Mouse (Mus musculus) neutrophil, adult 5-6 weeks (primary cell): Measurements from ENCODE around the gene Piwil1. TPM values are rescaled to one million over a fixed set of nuclear protein-coding genes. Genes with fewer than 3 reads are reported as not detected.

Experiments used
- ATAC-seq: fragments of 151-379, 151-347 bp; 2 replicates; pipeline ENCODE4 v1.8.0; 2017; ENCODE audit warnings: mild to moderate bottlenecking, moderate TSS enrichment; ENCODE audit not compliant: insufficient number of reproducible peaks, poor library complexity, low FRiP score, severe bottlenecking; ENCODE audit errors: extremely low read depth
- total RNA-seq: library from RNA; stranded (forward); fragments of 200-1000 nt; gene quantifications from 2 replicates; pipeline ENCODE4 v1.2.3, GENCODE M21; 2017

The Piwil1 gene
- total RNA-seq = not detected in 2 replicates

GRCm38 (mm10) chr5:128702224-128702623, at the start of gene Piwil1:
Gene Piwil1 (plus strand): TSS chr5:128702524.
- no peak for ATAC-seq

GRCm38 (mm10) chr5:128656496-128657135, 45.7 kb upstream of the Piwil1 start:
- ATAC-seq = no peak

GRCm38 (mm10) chr5:128660101-128660500, 42.2 kb upstream of the Piwil1 start:
- no peak for ATAC-seq

- no peak for ATAC-seq
Observed at GRCm38 (mm10) chr5:128662881-128663280, 39.4 kb upstream of the Piwil1 start.

GRCm38 (mm10) chr5:128663976-128664375, 38.3 kb upstream of the Piwil1 start:
- no peak for ATAC-seq

GRCm38 (mm10) chr5:128665045-128665444, 37.3 kb upstream of the Piwil1 start:
- no peak for ATAC-seq

GRCm38 (mm10) chr5:128667303-128667702, 35.0 kb upstream of the Piwil1 start:
- ATAC-seq = no peak

DNA sequence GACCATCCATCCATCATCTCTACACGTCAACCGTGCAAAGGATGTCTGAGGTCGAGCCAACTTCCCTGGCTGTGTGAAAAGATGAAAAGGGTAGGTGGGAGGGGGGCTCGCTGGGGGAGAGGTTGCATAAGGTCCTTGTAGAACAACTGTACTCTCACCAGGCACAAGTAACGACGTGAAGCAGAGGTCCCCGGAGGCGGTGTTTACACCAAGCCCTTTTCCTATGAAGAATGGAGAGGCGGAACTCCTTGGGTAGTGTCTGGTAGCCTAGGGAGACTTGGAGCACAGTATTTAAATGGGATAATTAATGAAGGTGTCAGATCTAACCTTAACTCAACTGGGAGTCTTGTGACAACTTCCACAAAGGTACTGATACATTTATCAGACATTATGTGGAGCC, 28.2 kb upstream of the Piwil1 start:
- no peak for ATAC-seq

GRCm38 (mm10) chr5:128677373-128677772, 25.0 kb upstream of the Piwil1 start:
- ATAC-seq = no peak

- ATAC-seq = no peak
Observed at GRCm38 (mm10) chr5:128677861-128678260, 24.5 kb upstream of the Piwil1 start.

GRCm38 (mm10) chr5:128681456-128681855, 20.9 kb upstream of the Piwil1 start:
- no peak for ATAC-seq

DNA sequence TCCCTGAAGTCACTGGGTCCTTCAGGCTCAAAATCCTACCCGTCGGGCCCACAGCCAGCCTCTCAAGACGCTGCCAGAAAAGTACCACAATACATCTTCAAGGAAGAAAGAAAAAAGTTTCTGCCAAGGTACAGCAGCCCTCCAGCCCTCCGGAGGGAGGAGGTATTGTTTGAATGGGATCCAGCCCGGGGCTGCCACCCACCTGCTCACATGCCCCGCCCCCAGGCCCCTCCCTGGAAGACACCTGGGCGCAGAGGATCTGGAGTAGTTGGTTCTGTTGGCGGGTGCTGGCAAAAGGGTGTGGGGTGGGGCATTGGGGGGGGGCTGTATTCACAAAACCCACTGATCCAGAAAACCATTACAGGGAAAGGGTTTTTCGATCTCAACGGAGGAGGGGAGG, 18.1 kb upstream of the Piwil1 start:
- ATAC-seq = no peak

DNA sequence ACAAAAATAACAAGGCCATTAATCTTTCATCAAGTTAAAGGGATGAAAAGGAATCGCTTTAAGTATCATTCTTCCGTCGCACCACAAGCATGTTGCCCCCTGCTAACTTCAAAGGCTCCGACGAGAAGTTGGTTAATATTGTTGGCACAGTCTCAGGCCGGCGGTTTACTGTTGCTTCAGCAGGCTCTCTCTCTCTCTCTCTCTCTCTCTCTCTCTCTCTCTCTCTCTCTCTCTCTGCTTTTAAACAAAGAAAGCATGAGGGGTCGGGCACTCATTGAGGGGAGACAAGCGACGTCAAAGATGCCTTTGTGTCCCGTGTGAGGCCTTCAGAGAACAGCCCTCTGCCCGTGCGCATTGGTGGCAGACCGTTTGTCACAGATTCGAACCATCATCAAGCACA, 17.7 kb upstream of the Piwil1 start:
- ATAC-seq = no peak

- ATAC-seq = no peak
Observed at GRCm38 (mm10) chr5:128687139-128687538, 15.2 kb upstream of the Piwil1 start.

- ATAC-seq = no peak
Observed at GRCm38 (mm10) chr5:128694107-128694506, 8.2 kb upstream of the Piwil1 start.

- ATAC-seq = no peak
Observed at GRCm38 (mm10) chr5:128694611-128695325, 7.6 kb upstream of the Piwil1 start.

- ATAC-seq = no peak
Observed at GRCm38 (mm10) chr5:128696824-128697223, 5.5 kb upstream of the Piwil1 start.

DNA sequence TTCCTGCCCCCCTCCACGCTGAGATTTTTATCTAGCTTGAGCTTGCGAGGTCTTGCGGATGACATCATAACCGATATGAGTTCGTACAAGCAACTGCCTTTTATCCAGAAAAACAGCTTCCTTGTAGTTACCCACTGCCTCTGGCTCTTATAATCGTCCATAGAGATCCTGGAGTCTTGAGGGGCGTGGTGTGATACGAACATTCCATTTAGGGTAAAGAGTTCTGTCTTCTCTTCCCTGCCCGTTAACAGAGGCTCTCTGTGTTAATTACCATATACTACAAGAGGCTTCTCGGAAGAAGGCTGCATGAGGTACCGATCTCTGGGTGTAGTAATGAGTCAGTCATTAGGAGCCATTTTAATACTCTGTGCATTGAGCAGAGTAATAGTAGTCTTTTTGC, 1.6 kb upstream of the Piwil1 start:
- no peak for ATAC-seq

DNA sequence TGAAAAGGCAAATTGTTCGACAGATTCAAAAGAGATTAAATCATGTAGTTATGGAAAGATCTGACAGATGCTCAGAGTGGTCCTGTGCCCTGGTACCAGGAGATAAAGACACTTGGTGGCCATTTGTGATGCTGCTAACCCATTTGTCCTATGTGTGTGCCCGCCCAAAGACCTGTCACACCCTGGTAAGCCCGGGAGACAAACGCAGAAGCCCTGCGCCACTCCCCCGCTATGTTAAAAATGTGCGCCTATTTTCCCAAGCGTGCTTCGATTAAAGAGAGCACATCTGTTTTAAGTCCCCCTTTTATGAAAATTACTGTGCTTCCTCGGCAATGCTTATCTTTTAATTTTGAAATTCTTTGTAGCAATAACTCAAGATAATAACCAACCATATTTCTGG, 1.4 kb downstream of the Piwil1 start:
- ATAC-seq = no peak

DNA sequence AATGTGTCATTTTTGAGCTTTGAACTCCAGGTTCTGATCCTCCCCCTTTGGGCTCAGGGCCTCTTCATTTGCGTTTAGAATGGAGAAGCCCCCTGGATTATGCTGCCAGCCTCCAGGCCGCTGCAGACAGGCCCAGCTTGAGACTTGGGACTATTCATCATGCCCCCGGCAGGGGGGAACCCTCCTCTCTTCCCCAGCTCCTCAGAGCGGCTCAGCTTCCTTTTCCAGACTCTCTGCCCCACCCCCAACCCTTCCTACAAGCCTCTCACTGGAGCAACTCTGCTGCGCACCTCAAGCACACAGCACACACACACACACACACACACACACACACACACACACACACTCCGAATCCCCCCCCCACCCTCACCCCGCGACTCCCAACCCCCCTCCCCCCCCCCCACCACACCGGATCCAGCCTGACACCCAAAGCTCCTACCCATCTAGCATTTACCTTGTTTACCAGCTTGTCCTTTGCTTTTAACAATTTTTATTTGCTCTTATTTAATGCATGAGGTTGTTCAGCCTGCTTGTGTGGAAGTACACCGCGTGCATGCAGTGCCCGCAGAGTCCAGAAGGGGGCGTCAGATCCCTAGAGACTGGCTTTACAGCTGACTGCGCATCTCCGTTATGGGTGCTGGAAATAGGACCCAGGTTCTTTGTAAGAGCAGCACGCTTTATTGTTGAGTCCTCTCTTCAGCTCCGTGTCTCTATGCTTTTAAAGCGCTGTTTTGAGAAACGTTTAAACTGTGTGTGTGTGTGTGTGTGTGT, 2.0 kb downstream of the Piwil1 start:
- no peak for ATAC-seq
